Mouse (Mus musculus): ENCODE data around the gene Zgpat. TPM values are rescaled to one million over a fixed set of nuclear protein-coding genes. Genes with fewer than 3 reads are reported as not detected.

Zgpat gene
- polyA plus RNA-seq, 1 experiment from 2014 or later, result 23.9 TPM

- 69% methylated on average over 2 of the region's 2 CpGs for WGBS (ENCODE audit: insufficient replicate concordance)
- H3K9ac ChIP-seq, result no peak overlapping the region
Observed at GRCm38 (mm10) chr2:181413141-181413540, 48.4 kb downstream of the Zgpat start.

GRCm38 (mm10) chr2:181415945-181416344 is 51.2 kb downstream of the Zgpat start:
- H3K4me1 ChIP-seq, result peaks cover 69% of the 10 kb centered on the region
- WGBS (ENCODE audit: insufficient replicate concordance), result 67% methylated on average over 3 of the region's 3 CpGs
- no peaks in the 10 kb centered on the region for H3K9me3 ChIP-seq (replicated peaks)
- H3K9ac ChIP-seq, result no peak overlapping the region
- H3K36me3 ChIP-seq, result peaks cover 33% of the 10 kb centered on the region
- H3K27ac ChIP-seq, result no peak overlapping the region
- no peak overlapping the region for H3K4me3 ChIP-seq
- no peak for ATAC-seq
- H3K27me3 ChIP-seq (replicated peaks), result no peaks in the 10 kb centered on the region
- H3K4me2 ChIP-seq, result no peak overlapping the region

More at GRCm38 (mm10) chr2:181413141-181413540, 48.4 kb downstream of the Zgpat start:
- Histone ChIP-seq H3K4me2 (no peak overlapping the region), H3K27ac (peak overlapping the region; percentile 46; the same call in 1 of the 2 replicates), H3K36me3 (peaks cover 44% of the 10 kb centered on the region), H3K4me1 (peaks cover 49% of the 10 kb centered on the region), H3K4me3 (no peak overlapping the region), H3K9me3 (replicated peaks) (no peaks in the 10 kb centered on the region), H3K27me3 (replicated peaks) (no peaks in the 10 kb centered on the region)
- ATAC-seq, result no peak

GRCm38 (mm10) chr2:181419359-181419758 is 54.6 kb downstream of the Zgpat start:
- Histone ChIP-seq H3K36me3 (peaks cover 44% of the 10 kb centered on the region), H3K27ac (peak overlapping the region; percentile 84), H3K9me3 (replicated peaks) (no peaks in the 10 kb centered on the region), H3K27me3 (replicated peaks) (no peaks in the 10 kb centered on the region), H3K4me2 (peak overlapping the region; percentile 51), H3K4me1 (peaks cover 86% of the 10 kb centered on the region), H3K9ac (no peak overlapping the region; the same call in 1 of the 2 replicates), H3K4me3 (0 out of 2 replicates have a peak overlapping the region, but pooled peaks have one; percentile 3)
- peak; percentile 87 for ATAC-seq
- WGBS (ENCODE audit: insufficient replicate concordance), result 16% methylated on average over 7 of the region's 7 CpGs

GRCm38 (mm10) chr2:181420426-181420825 is 55.7 kb downstream of the Zgpat start:
- Histone ChIP-seq H3K27ac (peak overlapping the region; percentile 84), H3K4me1 (peaks cover 96% of the 10 kb centered on the region), H3K9me3 (replicated peaks) (no peaks in the 10 kb centered on the region), H3K9ac (peak overlapping the region; percentile 9; the same call in 1 of the 2 replicates), H3K4me2 (peak overlapping the region; percentile 51), H3K4me3 (peak overlapping the region; percentile 1; the same call in 1 of the 2 replicates), H3K27me3 (replicated peaks) (no peaks in the 10 kb centered on the region), H3K36me3 (peaks cover 45% of the 10 kb centered on the region)
- WGBS (ENCODE audit: insufficient replicate concordance), result 16% methylated on average over 4 of the region's 4 CpGs
- peak; percentile 23; the same call in 1 of the 2 replicates for ATAC-seq

- Histone ChIP-seq H3K9ac (peak overlapping the region; percentile 9; the same call in 1 of the 2 replicates), H3K4me2 (peak overlapping the region; percentile 51), H3K4me1 (peaks cover 97% of the 10 kb centered on the region), H3K4me3 (peak overlapping the region; percentile 1; the same call in 1 of the 2 replicates), H3K36me3 (peaks cover 41% of the 10 kb centered on the region), H3K27me3 (replicated peaks) (no peaks in the 10 kb centered on the region), H3K27ac (peak overlapping the region; percentile 84), H3K9me3 (replicated peaks) (no peaks in the 10 kb centered on the region)
- WGBS (ENCODE audit: insufficient replicate concordance), result 30% methylated on average over 4 of the region's 4 CpGs
- ATAC-seq, result peak; percentile 84
Observed at GRCm38 (mm10) chr2:181420903-181421638, 56.3 kb downstream of the Zgpat start.

- Histone ChIP-seq H3K27me3 (replicated peaks) (no peaks in the 10 kb centered on the region), H3K4me1 (peaks cover 82% of the 10 kb centered on the region), H3K9me3 (replicated peaks) (no peaks in the 10 kb centered on the region), H3K27ac (0 out of 2 replicates have a peak overlapping the region, but pooled peaks have one; percentile 38), H3K36me3 (peaks cover 27% of the 10 kb centered on the region), H3K4me2 (no peak overlapping the region), H3K4me3 (no peak overlapping the region), H3K9ac (no peak overlapping the region)
- ATAC-seq, result no peak
- 86% methylated on average over 9 of the region's 9 CpGs for WGBS (ENCODE audit: insufficient replicate concordance)
Observed at GRCm38 (mm10) chr2:181423834-181424233, 59.1 kb downstream of the Zgpat start.

Other genes with a start within 250 kb of the Zgpat start
- gene Kcnq2, start 229.6 kb upstream of the Zgpat start, polyA plus RNA-seq (2016; fragmentation: Nextera tagmentation; extraction: Ambion mirVana), result 0.08 and 0.26 TPM in 2 replicates
- not detected in 2 replicates for gene Eef1a2, start 207.9 kb upstream of the Zgpat start, polyA plus RNA-seq (2016; fragmentation: Nextera tagmentation; extraction: Ambion mirVana)
- 114 and 115 TPM in 2 replicates for gene Ppdpf, start 177.7 kb upstream of the Zgpat start, polyA plus RNA-seq (2016; fragmentation: Nextera tagmentation; extraction: Ambion mirVana)
- 0.04 TPM in 1 of 2 replicates, not detected in the other for gene Ptk6, start 162.1 kb upstream of the Zgpat start, polyA plus RNA-seq (2016; fragmentation: Nextera tagmentation; extraction: Ambion mirVana)
- 0.07 and 0.29 TPM in 2 replicates for gene Srms, start 151.7 kb upstream of the Zgpat start, polyA plus RNA-seq (2016; fragmentation: Nextera tagmentation; extraction: Ambion mirVana)
- gene Fndc11, start 144.9 kb upstream of the Zgpat start, polyA plus RNA-seq (2016; fragmentation: Nextera tagmentation; extraction: Ambion mirVana), result 0.11 and 0.26 TPM in 2 replicates
- gene Helz2, start 122.9 kb upstream of the Zgpat start, polyA plus RNA-seq (2016; fragmentation: Nextera tagmentation; extraction: Ambion mirVana), result 1.7 and 1.8 TPM in 2 replicates
- 13.0 and 14.4 TPM in 2 replicates for gene Gmeb2, start 76.9 kb upstream of the Zgpat start, polyA plus RNA-seq (2016; fragmentation: Nextera tagmentation; extraction: Ambion mirVana)
- 0.18 TPM in 1 of 2 replicates, not detected in the other for gene Stmn3, start 50.4 kb upstream of the Zgpat start, polyA plus RNA-seq (2016; fragmentation: Nextera tagmentation; extraction: Ambion mirVana)
- gene Rtel1, start 45.2 kb upstream of the Zgpat start, polyA plus RNA-seq (2016; fragmentation: Nextera tagmentation; extraction: Ambion mirVana), result 39.8 and 40.4 TPM in 2 replicates
- 34.4 and 36.7 TPM in 2 replicates for gene Arfrp1, start 476 bp downstream of the Zgpat start, polyA plus RNA-seq (2016; fragmentation: Nextera tagmentation; extraction: Ambion mirVana)
- gene Lime1, start 15.2 kb downstream of the Zgpat start, polyA plus RNA-seq (2016; fragmentation: Nextera tagmentation; extraction: Ambion mirVana), result 10.3 and 12.1 TPM in 2 replicates
- 15.5 and 16.9 TPM in 2 replicates for gene Zbtb46, start 94.5 kb downstream of the Zgpat start, polyA plus RNA-seq (2016; fragmentation: Nextera tagmentation; extraction: Ambion mirVana)
- 0.12 TPM in 1 of 2 replicates, not detected in the other for gene Abhd16b, start 128.3 kb downstream of the Zgpat start, polyA plus RNA-seq (2016; fragmentation: Nextera tagmentation; extraction: Ambion mirVana)
- 93.4 and 95.8 TPM in 2 replicates for gene Tpd52l2, start 132.2 kb downstream of the Zgpat start, polyA plus RNA-seq (2016; fragmentation: Nextera tagmentation; extraction: Ambion mirVana)
- 43.6 and 45.0 TPM in 2 replicates for gene Dnajc5, start 155.6 kb downstream of the Zgpat start, polyA plus RNA-seq (2016; fragmentation: Nextera tagmentation; extraction: Ambion mirVana)
- 30.7 and 32.7 TPM in 2 replicates for gene Uckl1, start 220.0 kb downstream of the Zgpat start, polyA plus RNA-seq (2016; fragmentation: Nextera tagmentation; extraction: Ambion mirVana)
- gene Prpf6, start 226.9 kb downstream of the Zgpat start, polyA plus RNA-seq (2016; fragmentation: Nextera tagmentation; extraction: Ambion mirVana), result 45.6 and 48.2 TPM in 2 replicates
- gene Zfp512b, start 227.9 kb downstream of the Zgpat start, polyA plus RNA-seq (2016; fragmentation: Nextera tagmentation; extraction: Ambion mirVana), result 22.2 and 23.4 TPM in 2 replicates
- gene Samd10, start 234.3 kb downstream of the Zgpat start, polyA plus RNA-seq (2016; fragmentation: Nextera tagmentation; extraction: Ambion mirVana), result 2.8 and 3.0 TPM in 2 replicates

Data from liver, embryonic 12.5 days (tissue).